Mouse (Mus musculus): Measurements from ENCODE around the gene Ube4b.
A peak's percentile ranks its signal among the peaks of the same experiment; 100 is the strongest.

Ube4b gene

GRCm38 (mm10) chr4:149429592-149429991 lies 3.0 kb upstream of the Ube4b start:
- DNase-seq: no peak

GRCm38 (mm10) chr4:149425801-149426292 lies 702 bp downstream of the Ube4b start:
- DNase-seq: peak; percentile 30

- no peak for DNase-seq
These were observed 1.8 kb downstream of the Ube4b start for GRCm38 (mm10) chr4:149424755-149425154.

DNA sequence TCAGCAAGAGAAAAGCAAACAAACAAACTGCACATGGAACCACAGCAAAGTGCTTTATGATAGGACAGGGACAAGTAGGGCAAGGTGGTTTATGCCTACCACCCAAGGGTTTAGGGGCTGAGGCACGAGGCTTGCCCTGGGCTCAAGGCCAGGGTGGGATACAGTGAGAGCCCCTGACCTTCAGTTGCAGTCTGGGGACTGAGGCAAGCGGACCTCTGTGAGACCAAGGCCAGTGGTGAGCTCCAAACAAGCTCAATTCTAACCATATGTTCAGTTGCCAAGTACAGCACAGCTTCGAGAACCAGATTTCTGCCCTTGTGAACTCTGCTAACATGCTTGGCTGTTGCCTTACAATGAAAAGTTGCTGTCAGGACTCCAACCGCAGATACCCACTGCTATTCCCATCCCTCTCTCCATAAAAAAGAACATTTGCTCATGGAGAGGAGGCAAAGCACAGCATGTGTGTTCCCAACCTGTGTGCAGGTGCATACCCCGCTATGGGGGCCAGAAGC lies 8.6 kb downstream of the Ube4b start:
- DNase-seq: no peak

DNA sequence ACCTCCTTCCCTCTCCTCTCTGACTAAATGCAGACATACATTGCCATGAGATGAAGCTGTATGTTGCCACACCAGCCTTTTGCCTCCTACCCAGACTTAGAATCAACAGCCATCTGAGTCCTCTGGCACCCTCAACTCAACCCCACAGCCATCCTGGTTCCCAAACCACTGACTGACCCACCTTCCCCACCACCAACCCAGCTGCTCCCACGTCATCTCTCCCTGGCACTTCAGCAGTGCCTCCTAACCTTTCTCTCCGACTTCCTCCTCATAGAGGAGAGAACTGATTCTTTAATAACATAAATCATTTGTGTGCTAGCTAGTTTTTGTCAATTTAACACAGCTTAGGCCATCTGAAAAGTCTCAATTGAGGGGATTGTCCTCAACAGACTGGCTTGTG lies 9.6 kb downstream of the Ube4b start:
- no peak for DNase-seq

- no peak for DNase-seq
These were observed 10.1 kb downstream of the Ube4b start for GRCm38 (mm10) chr4:149416417-149416816.

- no peak for DNase-seq
These were observed 10.8 kb downstream of the Ube4b start for GRCm38 (mm10) chr4:149415651-149416169.

- no peak for DNase-seq
These were observed 12.3 kb downstream of the Ube4b start for GRCm38 (mm10) chr4:149414259-149414658.

- DNase-seq: no peak
These were observed 16.8 kb downstream of the Ube4b start for GRCm38 (mm10) chr4:149409759-149410158.

- no peak for DNase-seq
These were observed 18.2 kb downstream of the Ube4b start for GRCm38 (mm10) chr4:149408331-149408730.

GRCm38 (mm10) chr4:149407461-149407860 lies 19.1 kb downstream of the Ube4b start:
- DNase-seq: no peak

- no peak for DNase-seq
These were observed 20.7 kb downstream of the Ube4b start for GRCm38 (mm10) chr4:149405713-149406443.

DNA sequence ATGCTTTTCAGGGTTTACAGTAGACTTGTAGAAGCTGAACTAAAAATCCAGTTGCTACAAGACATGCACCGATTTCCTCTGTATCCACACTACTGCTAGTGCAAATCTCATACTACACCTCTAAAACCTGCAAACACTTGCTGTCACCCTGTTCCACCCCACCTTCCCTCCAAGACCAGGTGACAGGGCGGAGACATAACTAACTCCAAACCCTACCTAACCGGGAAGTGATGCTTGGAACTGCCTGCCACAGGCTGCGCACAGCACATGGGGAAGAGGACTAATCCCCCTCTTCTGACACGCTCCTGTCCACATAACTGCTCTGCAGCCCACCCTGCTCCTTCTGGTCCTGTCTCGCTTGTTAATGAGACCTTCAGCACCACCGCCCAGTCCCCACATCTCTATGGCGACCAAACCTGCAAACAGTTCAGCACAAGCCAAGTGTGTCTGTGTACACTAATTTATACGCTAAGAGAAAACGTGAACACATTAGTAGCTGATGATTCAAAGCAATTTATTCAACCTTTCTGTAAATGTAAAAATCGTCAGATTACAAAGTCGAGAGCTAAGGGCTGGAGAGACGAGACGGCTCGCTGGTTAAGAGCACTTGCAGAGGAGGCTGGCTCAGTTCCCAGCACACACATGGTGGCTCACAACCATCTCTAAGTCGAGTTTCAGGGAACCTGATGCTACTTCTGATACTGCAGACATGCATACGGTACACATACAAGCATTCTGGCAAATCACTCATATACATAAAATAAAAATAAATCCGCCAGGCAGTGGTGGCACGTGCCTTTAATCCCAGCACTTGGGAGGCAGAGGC lies 21.7 kb downstream of the Ube4b start:
- DNase-seq: no peak

DNA sequence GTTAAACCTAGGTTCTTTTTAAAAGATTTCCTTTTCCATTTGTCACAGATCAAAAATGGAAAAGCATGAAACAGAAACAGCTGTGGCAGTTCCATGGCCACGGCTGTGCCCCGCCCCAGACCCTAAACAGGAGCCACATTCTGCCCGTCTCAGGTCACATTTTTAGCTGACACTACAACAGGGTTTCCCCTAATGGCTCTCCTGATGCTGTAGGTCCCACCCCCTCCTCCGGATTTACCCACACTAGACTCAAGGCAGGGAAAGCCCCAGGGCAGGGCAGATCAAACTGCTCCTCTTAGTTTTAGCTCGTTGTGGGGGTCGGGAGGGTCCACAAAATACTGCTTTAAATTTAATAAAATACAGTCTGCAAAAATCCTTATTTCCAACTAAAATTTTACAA lies 23.5 kb downstream of the Ube4b start:
- DNase-seq: no peak

- peak; percentile 23 for DNase-seq
These were observed 25.0 kb downstream of the Ube4b start for GRCm38 (mm10) chr4:149401591-149401982.

GRCm38 (mm10) chr4:149400878-149401590 lies 25.5 kb downstream of the Ube4b start:
- no peak for DNase-seq

DNA sequence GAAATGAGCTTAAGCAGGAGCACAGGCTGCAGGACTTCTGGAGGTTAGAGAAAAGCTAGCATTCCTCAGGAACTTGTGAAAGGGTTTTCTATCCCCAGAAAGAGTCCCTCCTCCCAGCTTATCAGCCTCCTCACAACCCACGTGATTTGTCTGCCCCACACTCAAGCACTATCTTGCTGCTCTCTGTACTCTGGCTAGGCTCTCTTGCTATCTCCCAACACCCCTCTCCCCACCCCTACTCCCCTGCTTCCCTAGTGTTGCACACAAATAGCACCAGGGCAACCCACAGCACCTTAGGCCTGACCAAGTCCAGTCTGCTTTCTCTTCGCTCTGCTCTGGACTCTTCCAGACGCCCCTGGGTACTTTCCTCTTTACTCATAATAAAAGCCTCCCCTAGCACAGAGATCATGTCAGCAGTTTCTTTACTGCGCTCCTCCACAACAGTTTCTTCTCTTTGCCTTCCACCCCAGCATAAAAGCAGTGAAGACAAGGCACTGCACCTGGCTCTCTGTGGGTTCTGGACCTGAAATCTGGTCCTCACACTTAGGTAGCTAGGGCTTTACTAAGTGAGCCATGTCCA lies 27.1 kb downstream of the Ube4b start:
- no peak for DNase-seq

GRCm38 (mm10) chr4:149398181-149398735 lies 28.3 kb downstream of the Ube4b start:
- DNase-seq: no peak

DNA sequence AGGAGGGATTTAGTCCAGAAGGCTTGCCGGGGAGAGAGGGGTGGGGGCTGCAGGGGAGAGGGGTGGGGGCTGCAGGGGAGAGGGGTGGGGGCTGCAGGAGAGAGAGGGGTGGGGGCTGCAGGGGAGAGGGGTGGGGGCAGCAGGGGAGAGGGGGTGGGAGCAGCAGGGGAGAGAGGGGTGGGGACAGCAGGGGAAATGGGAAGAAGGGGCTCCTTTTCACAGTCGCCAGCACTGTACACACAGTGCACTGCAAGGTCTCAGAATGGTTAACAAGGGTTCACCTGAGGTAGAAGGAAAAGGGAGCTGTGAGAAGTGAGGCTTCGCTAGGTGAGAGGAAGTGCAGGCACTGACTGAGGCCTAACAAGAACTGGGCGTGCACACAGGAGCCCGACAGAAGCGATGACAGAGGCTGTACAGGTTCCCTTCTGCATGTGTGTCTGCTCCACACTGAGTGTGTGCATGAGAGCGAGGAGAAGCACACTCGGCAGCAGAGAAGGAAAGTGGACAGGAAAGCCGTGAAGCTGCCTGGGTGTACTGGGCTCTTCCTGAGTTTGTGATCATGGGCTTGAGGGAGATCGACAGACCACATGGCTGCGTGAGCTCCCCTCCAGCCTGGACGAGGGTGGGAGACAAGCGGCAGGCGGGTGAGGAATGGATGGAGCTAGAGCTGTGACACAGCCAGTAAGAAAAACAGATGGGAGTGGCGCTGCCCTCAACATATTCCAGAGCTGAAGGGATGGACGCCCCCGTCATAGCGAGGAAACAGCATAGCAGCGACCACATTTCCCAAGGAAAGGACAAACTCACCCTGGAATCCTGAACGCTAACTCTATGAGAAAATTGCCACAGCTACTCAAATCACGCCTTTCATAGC lies 29.9 kb downstream of the Ube4b start:
- no peak for DNase-seq

GRCm38 (mm10) chr4:149395581-149395980 lies 31.0 kb downstream of the Ube4b start:
- DNase-seq: no peak

DNA sequence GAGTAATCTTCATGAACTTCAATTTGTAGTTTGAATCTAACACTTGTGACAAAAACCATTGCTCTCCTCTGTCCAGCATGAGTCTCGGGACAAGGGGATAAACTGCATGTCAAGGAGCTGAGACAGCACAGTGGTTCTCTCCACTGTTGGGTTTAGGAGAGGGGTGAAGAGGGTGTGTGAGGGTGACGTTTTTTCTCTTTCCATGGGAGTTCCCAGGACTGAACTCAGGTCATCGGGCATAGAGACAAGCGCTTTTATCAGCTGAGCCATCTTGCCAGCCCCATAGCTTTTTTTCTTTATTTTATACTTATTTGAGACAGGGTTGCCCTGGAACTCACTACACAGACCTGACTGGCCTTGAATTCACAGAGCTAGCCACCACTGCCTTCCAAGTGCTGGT lies 32.3 kb downstream of the Ube4b start:
- no peak for DNase-seq
